Mouse (Mus musculus) granulocyte monocyte progenitor cell, adult 5-6 weeks (primary cell): ENCODE measurements around the gene Gpr137. TPM values are rescaled to one million over a fixed set of nuclear protein-coding genes. Genes with fewer than 3 reads are reported as not detected.

ENCODE experiments used
- ATAC-seq: replicated peaks from 2 replicates; pipeline ENCODE4 v1.8.0; 2016; ENCODE audit warnings: mild to moderate bottlenecking, moderate TSS enrichment, inconsistent platforms; ENCODE audit not compliant: poor library complexity, severe bottlenecking
- total RNA-seq, 2 experiments: library from RNA; stranded (forward) in 1 of 2; stranded (reverse) in 1 of 2; fragments of 200-712, 200-1000 nt in 1 of 2; fragments of >200 nt in 1 of 2; fragmentation: Nextera tagmentation in 1 of 2; gene quantifications; 2 replicates each; pipeline ENCODE4 v1.2.3; 2014 to 2017

Gpr137 gene
- total RNA-seq, 2 experiments from 2014 or later = 15.0 to 15.8 TPM

- ATAC-seq = no peak
Observed at GRCm38 (mm10) chr19:6924461-6925306, 17.6 kb downstream of the Gpr137 start.

GRCm38 (mm10) chr19:6922901-6923735 is 19.2 kb downstream of the Gpr137 start:
- no peak for ATAC-seq

GRCm38 (mm10) chr19:6921647-6922567 is 20.4 kb downstream of the Gpr137 start, which contains the start of gene Esrra:
Gene Esrra, minus strand, starts transcription at chr19:6921813.
- peak; percentile 87 for ATAC-seq

- ATAC-seq = peak; percentile 4; the same call in 1 of the 2 replicates
Observed at GRCm38 (mm10) chr19:6920741-6921636, 21.3 kb downstream of the Gpr137 start.

- ATAC-seq = no peak
Observed at GRCm38 (mm10) chr19:6919876-6920740, 22.2 kb downstream of the Gpr137 start.

GRCm38 (mm10) chr19:6919431-6919830 is 22.8 kb downstream of the Gpr137 start:
- ATAC-seq = no peak

- ATAC-seq = no peak
Observed at GRCm38 (mm10) chr19:6918321-6918720, 24.0 kb downstream of the Gpr137 start.

- ATAC-seq = no peak
Observed at GRCm38 (mm10) chr19:6916496-6916895, 25.8 kb downstream of the Gpr137 start.

GRCm38 (mm10) chr19:6915276-6915675 is 27.0 kb downstream of the Gpr137 start:
- no peak for ATAC-seq

GRCm38 (mm10) chr19:6914540-6914939 is 27.7 kb downstream of the Gpr137 start:
- no peak for ATAC-seq

GRCm38 (mm10) chr19:6913991-6914390 is 28.3 kb downstream of the Gpr137 start:
- ATAC-seq = no peak

- ATAC-seq = no peak
Observed at GRCm38 (mm10) chr19:6913036-6913435, 29.2 kb downstream of the Gpr137 start.

GRCm38 (mm10) chr19:6912205-6912970 is 29.9 kb downstream of the Gpr137 start:
- no peak for ATAC-seq

- no peak for ATAC-seq
Observed at GRCm38 (mm10) chr19:6911101-6912074, 30.9 kb downstream of the Gpr137 start.

- peak; percentile 58 for ATAC-seq
Observed at GRCm38 (mm10) chr19:6910306-6910705, 32.0 kb downstream of the Gpr137 start.
